Mouse (Mus musculus) liver, adult 2 months (tissue): Measurements from ENCODE around the gene Pitpna. TPM values are rescaled to one million over a fixed set of nuclear protein-coding genes. Genes with fewer than 3 reads are reported as not detected.

Experiments
- DNase-seq: peaks from one replicate; pipeline ENCODE4 v3.0.0-alpha.2; 2011; ENCODE audit warnings: low read depth, low spot score; ENCODE audit errors: extremely low read depth
- H3K27ac ChIP-seq: fragments of 200-500 bp; replicated peaks from 2 replicates; pipeline ENCODE4 v1.5.1; 2012; ENCODE audit warnings: low read depth, mild to moderate bottlenecking, control low read depth, inconsistent platforms, low read length; ENCODE audit not compliant: insufficient read depth
- H3K27me3 ChIP-seq: fragments of 200-500 bp; 2 replicates; pipeline ENCODE4 v1.6.1; 2012; ENCODE audit warnings: mild to moderate bottlenecking, moderate library complexity, low read length, inconsistent platforms; ENCODE audit not compliant: control insufficient read depth, insufficient read depth
- H3K36me3 ChIP-seq: fragments of 200-500 bp; 2 replicates; pipeline ENCODE4 v1.6.1; 2012; ENCODE audit warnings: low read length, inconsistent platforms; ENCODE audit not compliant: control insufficient read depth, insufficient read depth
- H3K4me1 ChIP-seq: fragments of 200-500 bp; 2 replicates; pipeline ENCODE4 v1.6.1; 2011; ENCODE audit warnings: low read length; ENCODE audit not compliant: control insufficient read depth, insufficient read depth
- H3K4me3 ChIP-seq: fragments of 200-500 bp; 2 replicates; pipeline ENCODE4 v1.5.1; 2011; ENCODE audit warnings: low read depth, mild to moderate bottlenecking, control low read depth, low read length, moderate library complexity; ENCODE audit not compliant: insufficient read depth
- H3K79me2 ChIP-seq: fragments of 200-500 bp; 2 replicates; pipeline ENCODE4 v1.6.1; 2012; ENCODE audit warnings: inconsistent platforms, mild to moderate bottlenecking, low read length, moderate library complexity; ENCODE audit not compliant: control insufficient read depth, insufficient read depth
- H3K9ac ChIP-seq: fragments of 200-500 bp; 2 replicates; pipeline ENCODE4 v1.6.1; 2012; ENCODE audit warnings: low read depth, mild to moderate bottlenecking, control low read depth, inconsistent platforms, low read length
- CTCF ChIP-seq: fragments of 200-500 bp; IDR thresholded peaks from 2 replicates; pipeline ENCODE4 v1.5.1; 2011; ENCODE audit warnings: low read depth, low read length, control low read depth
- POLR2A ChIP-seq: fragments of 200-500 bp; IDR thresholded peaks from 2 replicates; pipeline ENCODE4 v1.6.1; 2011; ENCODE audit warnings: low read length, control low read depth; ENCODE audit not compliant: insufficient read depth; ENCODE audit errors: extremely low read depth
- WGBS: fragments of 180-500 bp; shearing (Covaris S2); methylation state at CpG from one replicate; pipeline ENCODE4 v1.1.7; 2018; 5-methylcytosine and 5-hydroxymethylcytosine counted together
- polyA plus RNA-seq: library from polyadenylated mRNA; depleted of rRNA; stranded (reverse); fragments of >200 nt; gene quantifications from 2 replicates; pipeline ENCODE4 v1.2.3, GENCODE M21; 2012
- total RNA-seq: library from RNA; depleted of rRNA; stranded (reverse); fragments of >200 nt; gene quantifications from 2 replicates; pipeline ENCODE4 v1.2.3, GENCODE M21; 2014

Gene Pitpna
- total and polyA plus RNA-seq, 2 experiments, result 21.0 to 28.9 TPM

DNA sequence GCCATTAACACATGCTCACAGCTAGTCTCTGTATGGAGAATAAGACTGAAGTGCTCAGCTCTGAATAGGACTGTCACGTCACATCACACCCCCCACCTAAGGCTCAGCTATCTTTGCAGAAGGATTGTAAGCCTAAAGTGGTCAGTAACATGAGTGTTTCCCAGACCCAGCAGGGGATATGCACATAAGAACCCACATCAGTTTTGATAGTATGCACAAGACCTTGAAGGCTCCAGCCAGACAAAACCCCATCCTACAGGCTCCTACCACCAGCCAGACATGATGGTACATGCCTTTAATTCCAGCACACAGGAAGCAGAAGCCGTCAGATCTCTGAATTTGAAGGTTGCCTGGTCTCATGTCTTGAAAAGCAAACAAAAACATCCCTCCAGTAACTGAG lies 22.1 kb downstream of the Pitpna start:
- Histone ChIP-seq H3K79me2 (no peaks in the 10 kb centered on the region), H3K9ac (no peak overlapping the region), H3K36me3 (peaks cover 35% of the 10 kb centered on the region), H3K27ac (no peak overlapping the region), H3K4me3 (no peak overlapping the region), H3K4me1 (peaks cover 2% of the 10 kb centered on the region; the same call in 1 of the 2 replicates), H3K27me3 (no peaks in the 10 kb centered on the region)
- no peak for TF ChIP-seq POLR2A
- no peak for TF ChIP-seq CTCF
- DNase-seq, result no peak
- WGBS, result 95% methylated on average over 2 of the region's 2 CpGs

- peaks cover 39% of the 10 kb centered on the region for H3K36me3 ChIP-seq
- H3K79me2 ChIP-seq, result no peaks in the 10 kb centered on the region
- no peak overlapping the region for H3K4me3 ChIP-seq
- no peaks in the 10 kb centered on the region for H3K27me3 ChIP-seq
- H3K4me1 ChIP-seq, result no peaks in the 10 kb centered on the region
- H3K27ac ChIP-seq, result no peak overlapping the region
- no peak for DNase-seq
- TF ChIP-seq POLR2A, result no peak
- no peak for TF ChIP-seq CTCF
- WGBS, result 98% methylated on average over 1 of the region's 1 CpGs
- H3K9ac ChIP-seq, result no peak overlapping the region
Observed at GRCm38 (mm10) chr11:75614769-75615168, 26.9 kb downstream of the Pitpna start.

GRCm38 (mm10) chr11:75615556-75615955 lies 27.7 kb downstream of the Pitpna start:
- DNase-seq, result peak; percentile 45
- WGBS, result 41% methylated on average over 2 of the region's 2 CpGs
- Histone ChIP-seq H3K79me2 (no peaks in the 10 kb centered on the region), H3K4me1 (0 out of 2 replicates have a peak, but pooled peaks cover 5% of the 10 kb centered on the region), H3K36me3 (peaks cover 40% of the 10 kb centered on the region), H3K27me3 (no peaks in the 10 kb centered on the region), H3K4me3 (no peak overlapping the region), H3K9ac (no peak overlapping the region), H3K27ac (no peak overlapping the region)
- TF ChIP-seq CTCF, result no peak
- TF ChIP-seq POLR2A, result no peak

- Histone ChIP-seq H3K9ac (no peak overlapping the region), H3K27me3 (no peaks in the 10 kb centered on the region), H3K4me3 (no peak overlapping the region), H3K4me1 (peaks cover 5% of the 10 kb centered on the region; the same call in 1 of the 2 replicates), H3K36me3 (peaks cover 26% of the 10 kb centered on the region), H3K27ac (no peak overlapping the region), H3K79me2 (no peaks in the 10 kb centered on the region)
- TF ChIP-seq CTCF, result peak; percentile 59
- TF ChIP-seq POLR2A, result no peak
- WGBS, result 80% methylated on average over 5 of the region's 5 CpGs
- DNase-seq, result no peak
Observed at GRCm38 (mm10) chr11:75619133-75619532, 31.2 kb downstream of the Pitpna start.

DNA sequence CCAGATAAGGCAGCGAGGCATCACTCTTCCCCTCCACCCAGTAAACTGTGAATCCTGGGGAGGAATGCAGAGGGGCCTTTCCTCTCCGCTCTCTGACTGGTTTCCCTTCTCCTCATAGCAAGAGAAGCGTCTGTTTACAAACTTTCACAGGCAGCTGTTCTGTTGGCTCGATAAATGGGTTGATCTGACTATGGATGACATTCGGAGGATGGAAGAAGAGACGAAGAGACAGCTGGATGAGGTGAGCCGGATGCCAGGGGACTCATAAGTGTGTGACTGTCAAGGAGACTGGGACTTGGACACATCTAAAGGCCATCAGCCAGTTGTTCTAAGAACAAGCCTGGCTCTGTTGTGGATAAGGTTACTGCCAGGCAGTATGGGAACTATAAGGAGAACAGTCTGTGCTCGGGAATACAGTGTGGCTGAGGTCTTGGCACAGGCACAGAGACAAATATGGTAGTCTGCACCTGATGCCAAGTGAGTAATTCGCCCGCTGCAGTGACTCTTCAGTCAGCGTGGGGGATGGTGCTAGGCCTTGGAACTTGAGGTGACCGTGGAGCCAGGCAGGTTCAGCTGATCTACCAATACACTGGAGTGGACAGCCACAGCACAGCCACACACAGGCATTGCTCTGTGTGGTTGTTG lies 32.4 kb downstream of the Pitpna start:
- Histone ChIP-seq H3K4me1 (peaks cover 8% of the 10 kb centered on the region), H3K36me3 (peaks cover 29% of the 10 kb centered on the region), H3K79me2 (no peaks in the 10 kb centered on the region), H3K4me3 (no peak overlapping the region), H3K27me3 (no peaks in the 10 kb centered on the region), H3K27ac (no peak overlapping the region), H3K9ac (no peak overlapping the region)
- 47% methylated on average over 12 of the region's 12 CpGs for WGBS
- no peak for DNase-seq
- no peak for TF ChIP-seq POLR2A
- no peak for TF ChIP-seq CTCF

- Histone ChIP-seq H3K27me3 (no peaks in the 10 kb centered on the region), H3K36me3 (peaks cover 36% of the 10 kb centered on the region), H3K27ac (0 out of 2 replicates have a peak overlapping the region, but pooled peaks have one; percentile 0), H3K9ac (no peak overlapping the region), H3K79me2 (no peaks in the 10 kb centered on the region), H3K4me1 (peaks cover 8% of the 10 kb centered on the region), H3K4me3 (no peak overlapping the region)
- no peak for TF ChIP-seq POLR2A
- no peak for DNase-seq
- 80% methylated on average over 2 of the region's 2 CpGs for WGBS
Observed at GRCm38 (mm10) chr11:75621426-75621825, 33.5 kb downstream of the Pitpna start.
